Mouse (Mus musculus): ENCODE measurements at regions not wholly inside any gene's neighbourhood (a gene's known extent, or its start where the extent isn't known, plus 50 kb on each side); places are given as distances from the start of the nearest gene placed in this dataset.
A peak's percentile ranks its signal among the peaks of the same experiment; 100 is the strongest.

- Histone ChIP-seq H3K4me2 (ENCODE audit: low read depth, low read length) (no peak overlapping the region), H3K4me3 (ENCODE audit: low read depth, low read length) (no peak overlapping the region), H3K9ac (ENCODE audit: low read depth, low read length) (no peak overlapping the region), H3K27me3 (ENCODE audit: control insufficient read depth, insufficient read depth, low read depth, low read length) (no peaks in the 10 kb centered on the region), H3K36me3 (ENCODE audit: control insufficient read depth, insufficient read depth) (no peaks in the 10 kb centered on the region), H3K4me1 (ENCODE audit: control insufficient read depth, low read depth, low read length) (no peaks in the 10 kb centered on the region; the same call in 1 of the 2 replicates), H3K9me3 (replicated peaks; ENCODE audit: control insufficient read depth, low read length) (no peaks in the 10 kb centered on the region), H3K27ac (ENCODE audit: low read length) (no peak overlapping the region)
- ATAC-seq (ENCODE audit: low read depth): no peak
- whole genome bisulfite sequencing (ENCODE audit: insufficient replicate concordance): 49% methylated on average over 3 of the region's 3 CpGs
These were observed 123.3 kb upstream of the Slc22a23 start for GRCm38 (mm10) chr13:34468132-34468748.

- Histone ChIP-seq H3K27me3 (ENCODE audit: control insufficient read depth, insufficient read depth, low read depth, low read length) (no peaks in the 10 kb centered on the region), H3K9ac (ENCODE audit: low read depth, low read length) (no peak overlapping the region), H3K4me3 (ENCODE audit: low read depth, low read length) (no peak overlapping the region), H3K27ac (ENCODE audit: low read length) (peak overlapping the region; percentile 72), H3K4me1 (ENCODE audit: control insufficient read depth, low read depth, low read length) (no peaks in the 10 kb centered on the region; the same call in 1 of the 2 replicates), H3K36me3 (ENCODE audit: control insufficient read depth, insufficient read depth) (no peaks in the 10 kb centered on the region), H3K4me2 (ENCODE audit: low read depth, low read length) (no peak overlapping the region), H3K9me3 (replicated peaks; ENCODE audit: control insufficient read depth, low read length) (no peaks in the 10 kb centered on the region)
- peak; percentile 69 for ATAC-seq (ENCODE audit: low read depth)
These were observed 121.0 kb upstream of the Slc22a23 start for GRCm38 (mm10) chr13:34465862-34466430.

- 24% methylated on average over 5 of the region's 5 CpGs for WGBS (ENCODE audit: insufficient replicate concordance)
- Histone ChIP-seq H3K36me3 (ENCODE audit: control insufficient read depth, insufficient read depth) (no peaks in the 10 kb centered on the region), H3K9ac (ENCODE audit: low read depth, low read length) (no peak overlapping the region), H3K4me1 (ENCODE audit: control insufficient read depth, low read depth, low read length) (no peaks in the 10 kb centered on the region; the same call in 1 of the 2 replicates), H3K4me2 (ENCODE audit: low read depth, low read length) (no peak overlapping the region), H3K9me3 (replicated peaks; ENCODE audit: control insufficient read depth, low read length) (no peaks in the 10 kb centered on the region), H3K27me3 (ENCODE audit: control insufficient read depth, insufficient read depth, low read depth, low read length) (no peaks in the 10 kb centered on the region), H3K4me3 (ENCODE audit: low read depth, low read length) (no peak overlapping the region), H3K27ac (ENCODE audit: low read length) (peak overlapping the region; percentile 67)
- ATAC-seq (ENCODE audit: low read depth): no peak
These were observed 120.5 kb upstream of the Slc22a23 start for GRCm38 (mm10) chr13:34465456-34465855.

GRCm38 (mm10) chr13:34464221-34464620 is 119.2 kb upstream of the Slc22a23 start:
- H3K4me3 ChIP-seq (ENCODE audit: low read depth, low read length): no peak overlapping the region

GRCm38 (mm10) chr13:34462808-34463511 is 118.0 kb upstream of the Slc22a23 start:
- no peaks in the 10 kb centered on the region for H3K27me3 ChIP-seq (ENCODE audit: control insufficient read depth, insufficient read depth, low read depth, low read length)
- no peak overlapping the region for H3K4me3 ChIP-seq (ENCODE audit: low read depth, low read length)
- H3K4me1 ChIP-seq (ENCODE audit: control insufficient read depth, low read depth, low read length): no peaks in the 10 kb centered on the region; the same call in 1 of the 2 replicates
- H3K36me3 ChIP-seq (ENCODE audit: control insufficient read depth, insufficient read depth): no peaks in the 10 kb centered on the region
- WGBS (ENCODE audit: insufficient replicate concordance): 28% methylated on average over 2 of the region's 2 CpGs
- no peak overlapping the region for H3K4me2 ChIP-seq (ENCODE audit: low read depth, low read length)
- ATAC-seq (ENCODE audit: low read depth): peak; percentile 84
- peak overlapping the region; percentile 86 for H3K27ac ChIP-seq (ENCODE audit: low read length)
- H3K9me3 ChIP-seq (replicated peaks; ENCODE audit: control insufficient read depth, low read length): no peaks in the 10 kb centered on the region
- no peak overlapping the region for H3K9ac ChIP-seq (ENCODE audit: low read depth, low read length)

More at GRCm38 (mm10) chr13:34464221-34464620, 119.2 kb upstream of the Slc22a23 start:
- no peaks in the 10 kb centered on the region for H3K9me3 ChIP-seq (replicated peaks; ENCODE audit: control insufficient read depth, low read length)
- H3K4me2 ChIP-seq (ENCODE audit: low read depth, low read length): no peak overlapping the region
- H3K9ac ChIP-seq (ENCODE audit: low read depth, low read length): no peak overlapping the region
- no peaks in the 10 kb centered on the region for H3K36me3 ChIP-seq (ENCODE audit: control insufficient read depth, insufficient read depth)
- WGBS (ENCODE audit: insufficient replicate concordance): 68% methylated on average over 4 of the region's 4 CpGs
- H3K4me1 ChIP-seq (ENCODE audit: control insufficient read depth, low read depth, low read length): no peaks in the 10 kb centered on the region; the same call in 1 of the 2 replicates
- H3K27ac ChIP-seq (ENCODE audit: low read length): peak overlapping the region; percentile 86
- H3K27me3 ChIP-seq (ENCODE audit: control insufficient read depth, insufficient read depth, low read depth, low read length): no peaks in the 10 kb centered on the region
- ATAC-seq (ENCODE audit: low read depth): peak; percentile 60

- Histone ChIP-seq H3K9me3 (replicated peaks; ENCODE audit: control insufficient read depth, low read length) (no peaks in the 10 kb centered on the region), H3K9ac (ENCODE audit: low read depth, low read length) (no peak overlapping the region), H3K4me1 (ENCODE audit: control insufficient read depth, low read depth, low read length) (no peaks in the 10 kb centered on the region; the same call in 1 of the 2 replicates), H3K4me2 (ENCODE audit: low read depth, low read length) (no peak overlapping the region), H3K4me3 (ENCODE audit: low read depth, low read length) (no peak overlapping the region), H3K36me3 (ENCODE audit: control insufficient read depth, insufficient read depth) (no peaks in the 10 kb centered on the region), H3K27me3 (ENCODE audit: control insufficient read depth, insufficient read depth, low read depth, low read length) (no peaks in the 10 kb centered on the region), H3K27ac (ENCODE audit: low read length) (peak overlapping the region; percentile 75)
- WGBS (ENCODE audit: insufficient replicate concordance): 60% methylated on average over 6 of the region's 6 CpGs
- no peak for ATAC-seq (ENCODE audit: low read depth)
These were observed 117.3 kb upstream of the Slc22a23 start for GRCm38 (mm10) chr13:34462206-34462807.

- Histone ChIP-seq H3K9ac (ENCODE audit: low read depth, low read length) (no peak overlapping the region), H3K27me3 (ENCODE audit: control insufficient read depth, insufficient read depth, low read depth, low read length) (no peaks in the 10 kb centered on the region), H3K9me3 (replicated peaks; ENCODE audit: control insufficient read depth, low read length) (no peaks in the 10 kb centered on the region), H3K4me3 (ENCODE audit: low read depth, low read length) (no peak overlapping the region), H3K36me3 (ENCODE audit: control insufficient read depth, insufficient read depth) (no peaks in the 10 kb centered on the region), H3K27ac (ENCODE audit: low read length) (peak overlapping the region; percentile 52), H3K4me2 (ENCODE audit: low read depth, low read length) (no peak overlapping the region), H3K4me1 (ENCODE audit: control insufficient read depth, low read depth, low read length) (no peaks in the 10 kb centered on the region; the same call in 1 of the 2 replicates)
- 17% methylated on average over 4 of the region's 4 CpGs for WGBS (ENCODE audit: insufficient replicate concordance)
- ATAC-seq (ENCODE audit: low read depth): no peak
These were observed 116.0 kb upstream of the Slc22a23 start for GRCm38 (mm10) chr13:34460969-34461368.

- no peak for ATAC-seq (ENCODE audit: low read depth)
- Histone ChIP-seq H3K36me3 (ENCODE audit: control insufficient read depth, insufficient read depth) (no peaks in the 10 kb centered on the region), H3K4me3 (ENCODE audit: low read depth, low read length) (no peak overlapping the region), H3K27me3 (ENCODE audit: control insufficient read depth, insufficient read depth, low read depth, low read length) (no peaks in the 10 kb centered on the region), H3K4me1 (ENCODE audit: control insufficient read depth, low read depth, low read length) (no peaks in the 10 kb centered on the region), H3K9ac (ENCODE audit: low read depth, low read length) (no peak overlapping the region), H3K4me2 (ENCODE audit: low read depth, low read length) (no peak overlapping the region), H3K27ac (ENCODE audit: low read length) (no peak overlapping the region), H3K9me3 (replicated peaks; ENCODE audit: control insufficient read depth, low read length) (no peaks in the 10 kb centered on the region)
- 41% methylated on average over 3 of the region's 3 CpGs for WGBS (ENCODE audit: insufficient replicate concordance)
These were observed 111.1 kb upstream of the Slc22a23 start for GRCm38 (mm10) chr13:34456051-34456450.

GRCm38 (mm10) chr13:34446806-34447205 is 101.8 kb upstream of the Slc22a23 start:
- H3K9me3 ChIP-seq (replicated peaks; ENCODE audit: control insufficient read depth, low read length): no peaks in the 10 kb centered on the region
- H3K4me3 ChIP-seq (ENCODE audit: low read depth, low read length): no peak overlapping the region
- H3K4me1 ChIP-seq (ENCODE audit: control insufficient read depth, low read depth, low read length): no peaks in the 10 kb centered on the region
- H3K27ac ChIP-seq (ENCODE audit: low read length): no peak overlapping the region
- H3K36me3 ChIP-seq (ENCODE audit: control insufficient read depth, insufficient read depth): no peaks in the 10 kb centered on the region
- H3K4me2 ChIP-seq (ENCODE audit: low read depth, low read length): no peak overlapping the region
- H3K9ac ChIP-seq (ENCODE audit: low read depth, low read length): no peak overlapping the region
- no peaks in the 10 kb centered on the region for H3K27me3 ChIP-seq (ENCODE audit: control insufficient read depth, insufficient read depth, low read depth, low read length)
- ATAC-seq (ENCODE audit: low read depth): no peak
